Mouse (Mus musculus): ENCODE data around the gene 1700018G05Rik. TPM values are rescaled to one million over a fixed set of nuclear protein-coding genes. Genes with fewer than 3 reads are reported as not detected.

Gene 1700018G05Rik
- polyA plus RNA-seq, 1 experiment, result not detected

- peaks cover 5% of the 10 kb centered on the region for H3K27me3 ChIP-seq (replicated peaks)
- H3K4me1 ChIP-seq, result no peaks in the 10 kb centered on the region
- no peak overlapping the region for H3K4me3 ChIP-seq (replicated peaks)
- H3K9me3 ChIP-seq, result no peaks in the 10 kb centered on the region
- no peak for TF ChIP-seq FLI1 (IDR thresholded peaks at IDR 0.05; ENCODE audit: low read length)
- TF ChIP-seq GATA1 (IDR thresholded peaks at IDR 0.05; ENCODE audit: borderline replicate concordance, low read length), result no peak
- no peaks in the 10 kb centered on the region for H3K36me3 ChIP-seq (replicated peaks; ENCODE audit: low read length)
Observed at GRCm38 (mm10) chrX:102960581-102960980, 32.4 kb downstream of the 1700018G05Rik start.

Other genes starting within 250 kb of the 1700018G05Rik start
- not detected in 2 replicates for gene Gm3880, start 241.4 kb upstream of the 1700018G05Rik start, polyA plus RNA-seq (2012; ENCODE audit: insufficient read depth, low replicate concordance)
- not detected in 2 replicates for gene Gm9112, start 220.7 kb upstream of the 1700018G05Rik start, polyA plus RNA-seq (2012; ENCODE audit: insufficient read depth, low replicate concordance)
- not detected in 2 replicates for gene Dmrtc1b, start 220.5 kb upstream of the 1700018G05Rik start, polyA plus RNA-seq (2012; ENCODE audit: insufficient read depth, low replicate concordance)
- not detected in 2 replicates for gene Dmrtc1c1, start 125.4 kb upstream of the 1700018G05Rik start, polyA plus RNA-seq (2012; ENCODE audit: insufficient read depth, low replicate concordance)
- gene Dmrtc1c2, start 73.8 kb upstream of the 1700018G05Rik start, polyA plus RNA-seq (2012; ENCODE audit: insufficient read depth, low replicate concordance), result not detected in 2 replicates
- not detected in 2 replicates for gene 1700031F05Rik, start 60.4 kb upstream of the 1700018G05Rik start, polyA plus RNA-seq (2012; ENCODE audit: insufficient read depth, low replicate concordance)
- not detected in 2 replicates for gene Dmrtc1a, start 19.7 kb upstream of the 1700018G05Rik start, polyA plus RNA-seq (2012; ENCODE audit: insufficient read depth, low replicate concordance)
- gene 1700011M02Rik, start 19.5 kb upstream of the 1700018G05Rik start, polyA plus RNA-seq (2012; ENCODE audit: insufficient read depth, low replicate concordance), result not detected in 2 replicates